Mouse (Mus musculus): Measurements from ENCODE around the gene Aqp5. TPM values are rescaled to one million over a fixed set of nuclear protein-coding genes. Genes with fewer than 3 reads are reported as not detected.

Aqp5 gene
- total RNA-seq, 2 experiments from 2014 or later: 2.5 to 3.4 TPM

GRCm38 (mm10) chr15:99634702-99635101, 44.1 kb downstream of the Aqp5 start:
- DNase-seq (ENCODE audit: low spot score in 2 of 2): no peak

- DNase-seq (ENCODE audit: low spot score in 2 of 2): no peak
Measured at GRCm38 (mm10) chr15:99637405-99638123, 47.0 kb downstream of the Aqp5 start.

GRCm38 (mm10) chr15:99638124-99638485, 47.5 kb downstream of the Aqp5 start:
- DNase-seq (ENCODE audit: low spot score in 2 of 2): no peak

GRCm38 (mm10) chr15:99642622-99643021, 52.0 kb downstream of the Aqp5 start:
- DNase-seq (ENCODE audit: low spot score in 2 of 2): no peak

- no peak for DNase-seq (ENCODE audit: low spot score in 2 of 2)
Measured at GRCm38 (mm10) chr15:99643832-99644231, 53.2 kb downstream of the Aqp5 start.

Other genes with a start within 250 kb of the Aqp5 start
- 10 to 100 TPM; 41.0 to 45.6 TPM for gene Fmnl3, start 220.3 kb upstream of the Aqp5 start, total RNA-seq (2021)
- gene Tmbim6, start 197.9 kb upstream of the Aqp5 start, total RNA-seq (2021): 100 to 1,000 TPM; 520 to 533 TPM
- 10 to 100 TPM; 35.7 to 44.5 TPM for gene Nckap5l, start 133.0 kb upstream of the Aqp5 start, total RNA-seq (2021)
- gene Bcdin3d, start 116.1 kb upstream of the Aqp5 start, total RNA-seq (2021): 1 to 10 TPM; 7.8 TPM
- gene Faim2, start 62.6 kb upstream of the Aqp5 start, total RNA-seq (2021): 10 to 100 TPM; 23.2 to 26.8 TPM
- 10 to 100 TPM in 1 of 2 experiments, 1 to 10 TPM in 1; 1.2 to 11.4 TPM for gene Aqp2, start 11.7 kb upstream of the Aqp5 start, total RNA-seq (2021)
- under 1 TPM in 1 of 2 experiments, not detected in 1; 0.81 TPM for gene Aqp6, start 10.6 kb downstream of the Aqp5 start, total RNA-seq (2021)
- 10 to 100 TPM; 49.9 to 55.4 TPM for gene Racgap1, start 60.9 kb downstream of the Aqp5 start, total RNA-seq (2021)
- 1 to 10 TPM; 1.4 to 1.5 TPM for gene Asic1, start 79.6 kb downstream of the Aqp5 start, total RNA-seq (2021)
- 100 to 1,000 TPM in 1 of 2 experiments, 10 to 100 TPM in 1; 94.9 to 103 TPM for gene Smarcd1, start 111.3 kb downstream of the Aqp5 start, total RNA-seq (2021)
- 10 to 100 TPM; 34.8 to 45.6 TPM for gene Gm17349, start 114.7 kb downstream of the Aqp5 start, total RNA-seq (2021)
- 100 to 1,000 TPM; 259 to 304 TPM for gene Gpd1, start 126.7 kb downstream of the Aqp5 start, total RNA-seq (2021)
- 100 to 1,000 TPM; 171 to 192 TPM for gene Cox14, start 134.8 kb downstream of the Aqp5 start, total RNA-seq (2021)
- 10 to 100 TPM; 54.3 to 57.0 TPM for gene Cers5, start 182.1 kb downstream of the Aqp5 start, total RNA-seq (2021)